Mouse (Mus musculus) embryonic fibroblast, embryonic 13.5 days (primary cell): ENCODE data around the gene Snx25.
A peak's percentile ranks its signal among the peaks of the same experiment; 100 is the strongest.

Experiments
- CTCF ChIP-seq: IDR thresholded peaks from 2 replicates; pipeline ENCODE4 v1.5.1; 2011; ENCODE audit warnings: mild to moderate bottlenecking, control low read depth, low read length, moderate library complexity, borderline replicate concordance; ENCODE audit not compliant: insufficient read depth
- POLR2A ChIP-seq: IDR thresholded peaks from 2 replicates; pipeline ENCODE4 v1.6.1; 2011; ENCODE audit warnings: low read depth, mild to moderate bottlenecking, control low read depth, low read length, moderate library complexity

GRCm38 (mm10) chr8:46152064-46153031, at the start of gene Snx25:
- TF ChIP-seq CTCF = no peak
- peak; percentile 35; the same call in 1 of the 2 replicates for TF ChIP-seq POLR2A
